Mouse (Mus musculus): ENCODE results near the gene Madcam1. TPM values are rescaled to one million over a fixed set of nuclear protein-coding genes. Genes with fewer than 3 reads are reported as not detected.

The Madcam1 gene
- not detected for polyA plus RNA-seq (2017; shearing (Covaris generic))

GRCm38 (mm10) chr10:79664131-79664665 is at the start of gene Madcam1:
TSS of gene Madcam1 (plus strand) at chr10:79664559.

GRCm38 (mm10) chr10:79637128-79638110 is 26.9 kb upstream of the Madcam1 start, which contains the start of gene Shc2:
TSS of gene Shc2 (minus strand) at chr10:79637918.

GRCm38 (mm10) chr10:79645711-79646110 is 18.6 kb upstream of the Madcam1 start, which contains the start of gene Odf3l2:
TSS of gene Odf3l2 (minus strand) at chr10:79645738.

DNA sequence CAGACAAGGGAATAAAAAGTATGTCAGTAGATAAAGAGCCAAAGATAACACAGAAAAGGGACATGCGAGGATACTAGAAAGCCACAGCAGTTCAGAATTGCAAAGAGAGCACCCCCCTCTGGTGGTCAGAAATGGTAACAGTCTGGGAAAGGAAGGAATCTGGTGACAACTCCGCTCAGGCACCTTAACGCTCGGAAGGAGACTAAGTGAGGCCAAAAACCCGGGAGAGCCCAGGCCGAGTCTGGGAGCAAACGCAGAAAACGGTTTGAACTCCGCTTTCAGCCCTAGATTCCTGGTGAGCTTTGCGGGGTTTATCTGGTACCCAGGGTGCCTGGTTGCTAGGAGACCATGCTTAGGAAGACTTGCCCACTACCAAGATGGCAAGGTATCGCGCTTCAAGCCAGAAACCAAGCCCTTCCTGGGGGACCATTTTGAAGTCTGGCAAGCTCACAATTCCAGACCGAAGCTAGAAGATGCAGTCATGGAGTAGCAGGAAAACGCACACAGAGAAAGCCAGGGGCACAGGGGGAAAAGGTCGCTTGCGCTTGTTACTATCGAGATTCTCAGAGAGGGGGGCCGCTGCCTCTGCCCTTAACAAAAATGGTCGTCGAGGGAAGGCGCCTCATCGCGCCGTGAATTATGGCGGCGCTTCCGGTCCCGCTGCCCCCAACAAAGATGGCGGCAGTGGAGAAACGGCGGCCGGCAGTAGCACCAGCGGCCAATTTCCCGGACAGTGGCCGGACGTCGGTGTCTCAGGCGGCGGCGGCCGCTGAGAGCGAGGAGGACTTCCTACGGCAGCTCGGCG is 4.6 kb downstream of the Madcam1 start, which contains the start of gene Tpgs1:
TSS of gene Tpgs1 (plus strand) at position 599 of the 805 bp plus-strand sequence.

GRCm38 (mm10) chr10:79681591-79682245 is 17.4 kb downstream of the Madcam1 start, which contains the start of gene Cdc34:
TSS of gene Cdc34 (plus strand) at chr10:79682195.

DNA sequence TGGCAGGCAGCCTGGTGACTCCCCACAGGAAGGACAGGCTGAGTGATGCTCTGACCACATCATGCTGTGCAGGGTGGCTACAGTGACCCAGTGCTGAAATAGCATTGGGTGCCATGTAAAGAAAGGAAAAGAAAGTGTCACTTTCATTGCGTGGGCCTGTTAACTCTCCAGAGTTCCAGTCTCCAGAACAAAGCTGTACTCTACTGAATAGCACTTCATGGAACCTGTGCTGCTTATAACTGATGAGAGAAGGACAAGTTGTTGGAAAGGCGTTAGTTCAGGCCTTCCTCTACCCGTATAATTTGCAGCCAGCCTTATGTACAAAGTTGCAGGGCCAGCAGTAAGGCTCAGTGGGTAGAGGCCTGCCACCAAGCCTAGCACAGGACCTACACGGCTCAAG is 24.4 kb downstream of the Madcam1 start, which contains the start of gene Gzmm:
TSS of gene Gzmm (plus strand) at position 301 of the 400 bp plus-strand sequence.

GRCm38 (mm10) chr10:79704065-79704969 is 40.0 kb downstream of the Madcam1 start, which contains the start of gene Bsg:
TSS of gene Bsg (plus strand) at chr10:79704491.

DNA sequence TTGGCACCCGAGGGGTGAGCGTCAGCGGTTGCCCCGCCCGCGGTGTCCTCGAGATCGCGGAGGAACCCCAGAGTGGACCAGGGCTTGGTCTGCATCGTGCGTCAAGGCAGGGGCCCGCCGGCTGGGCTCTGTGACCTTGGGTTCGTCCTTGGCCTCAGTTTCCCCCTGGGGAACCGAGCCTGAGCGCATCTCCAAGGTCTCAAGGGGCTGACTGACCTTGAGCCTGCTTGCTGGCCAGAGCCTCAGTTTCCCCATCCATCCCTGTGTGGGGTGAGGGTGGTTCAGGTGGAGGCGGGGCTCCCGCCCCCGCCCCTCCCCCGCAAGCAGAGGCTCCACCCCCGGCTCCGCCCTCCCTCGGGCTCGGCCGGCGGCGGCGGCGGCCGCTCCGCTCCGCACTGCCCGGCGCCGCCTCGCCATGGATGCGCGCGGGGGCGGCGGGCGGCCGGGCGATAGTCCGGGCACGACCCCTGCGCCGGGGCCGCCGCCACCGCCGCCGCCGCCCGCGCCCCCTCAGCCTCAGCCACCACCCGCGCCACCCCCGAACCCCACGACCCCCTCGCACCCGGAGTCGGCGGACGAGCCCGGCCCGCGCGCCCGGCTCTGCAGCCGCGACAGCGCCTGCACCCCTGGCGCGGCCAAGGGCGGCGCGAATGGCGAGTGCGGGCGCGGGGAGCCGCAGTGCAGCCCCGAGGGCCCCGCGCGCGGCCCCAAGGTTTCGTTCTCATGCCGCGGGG is 52.1 kb downstream of the Madcam1 start, which contains the start of gene Hcn2:
TSS of gene Hcn2 (plus strand) at position 381 of the 734 bp plus-strand sequence.

Other genes with a start within 250 kb of the Madcam1 start
- gene Vmn2r83, start 195.8 kb upstream of the Madcam1 start, polyA plus RNA-seq (2017; shearing (Covaris generic)) = not detected
- gene Plpp2, start 130.8 kb upstream of the Madcam1 start, polyA plus RNA-seq (2017; shearing (Covaris generic)) = 6.1 TPM
- 39.1 TPM for gene Mier2, start 109.4 kb upstream of the Madcam1 start, polyA plus RNA-seq (2017; shearing (Covaris generic))
- gene Theg, start 77.2 kb upstream of the Madcam1 start, polyA plus RNA-seq (2017; shearing (Covaris generic)) = not detected
- not detected for gene C2cd4c, start 50.5 kb upstream of the Madcam1 start, polyA plus RNA-seq (2017; shearing (Covaris generic))
- not detected for gene Shc2, start 26.6 kb upstream of the Madcam1 start, polyA plus RNA-seq (2017; shearing (Covaris generic))
- gene Odf3l2, start 18.8 kb upstream of the Madcam1 start, polyA plus RNA-seq (2017; shearing (Covaris generic)) = not detected
- 46.7 TPM for gene Tpgs1, start 4.8 kb downstream of the Madcam1 start, polyA plus RNA-seq (2017; shearing (Covaris generic))
- 14.7 TPM for gene Cdc34, start 17.6 kb downstream of the Madcam1 start, polyA plus RNA-seq (2017; shearing (Covaris generic))
- gene Gzmm, start 24.5 kb downstream of the Madcam1 start, polyA plus RNA-seq (2017; shearing (Covaris generic)) = 0.71 TPM
- 281 TPM for gene Bsg, start 39.9 kb downstream of the Madcam1 start, polyA plus RNA-seq (2017; shearing (Covaris generic))
- not detected for gene Hcn2, start 52.1 kb downstream of the Madcam1 start, polyA plus RNA-seq (2017; shearing (Covaris generic))
- gene Polrmt, start 82.0 kb downstream of the Madcam1 start, polyA plus RNA-seq (2017; shearing (Covaris generic)) = 46.0 TPM
- gene Fgf22, start 90.5 kb downstream of the Madcam1 start, polyA plus RNA-seq (2017; shearing (Covaris generic)) = not detected
- 5.1 TPM for gene Rnf126, start 102.4 kb downstream of the Madcam1 start, polyA plus RNA-seq (2017; shearing (Covaris generic))
- 0.68 TPM for gene Fstl3, start 112.7 kb downstream of the Madcam1 start, polyA plus RNA-seq (2017; shearing (Covaris generic))
- not detected for gene Prss57, start 126.4 kb downstream of the Madcam1 start, polyA plus RNA-seq (2017; shearing (Covaris generic))
- 0.38 TPM for gene Palm, start 129.0 kb downstream of the Madcam1 start, polyA plus RNA-seq (2017; shearing (Covaris generic))
- gene Misp, start 156.4 kb downstream of the Madcam1 start, polyA plus RNA-seq (2017; shearing (Covaris generic)) = not detected
- 322 TPM for gene Ptbp1, start 189.9 kb downstream of the Madcam1 start, polyA plus RNA-seq (2017; shearing (Covaris generic))
- not detected for gene Prtn3, start 209.9 kb downstream of the Madcam1 start, polyA plus RNA-seq (2017; shearing (Covaris generic))
- gene Plppr3, start 210.1 kb downstream of the Madcam1 start, polyA plus RNA-seq (2017; shearing (Covaris generic)) = 3.9 TPM
- not detected for gene Elane, start 221.7 kb downstream of the Madcam1 start, polyA plus RNA-seq (2017; shearing (Covaris generic))
- not detected for gene Cfd, start 226.3 kb downstream of the Madcam1 start, polyA plus RNA-seq (2017; shearing (Covaris generic))
- 20.7 TPM for gene Med16, start 244.4 kb downstream of the Madcam1 start, polyA plus RNA-seq (2017; shearing (Covaris generic))
- 15.2 TPM for gene Gm26602, start 246.3 kb downstream of the Madcam1 start, polyA plus RNA-seq (2017; shearing (Covaris generic))

All from activated CD4-positive, CD25-positive, alpha-beta regulatory T cell, adult 9 weeks (primary cell).